Mouse (Mus musculus): ENCODE data around the gene Pdzd2.

DNA sequence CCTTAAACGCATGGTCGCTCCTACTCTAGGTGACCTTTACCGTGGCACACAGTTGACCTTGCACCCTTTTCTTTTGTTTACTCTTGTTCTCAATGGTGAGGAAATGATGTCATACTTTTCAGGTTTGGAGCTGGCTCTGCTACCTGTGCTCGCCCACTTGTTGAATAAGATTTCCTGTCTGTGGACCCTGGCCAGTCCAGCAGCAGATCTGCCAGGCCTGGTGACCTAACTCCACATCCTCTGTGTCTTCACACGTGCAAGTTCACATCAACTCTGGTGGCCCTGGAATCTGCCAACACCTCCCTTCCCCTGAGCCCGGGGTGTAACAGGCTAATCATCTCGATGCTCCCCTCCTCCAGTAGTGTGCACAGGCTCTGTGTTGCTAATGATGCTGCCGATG is 122.5 kb downstream of the Pdzd2 start:
- TF ChIP-seq CTCF (IDR thresholded peaks at IDR 0.05; ENCODE audit: control insufficient read depth, insufficient read depth, insufficient replicate concordance, low read depth, low read length), result no peak
- TF ChIP-seq POLR2A (IDR thresholded peaks at IDR 0.05; ENCODE audit: control insufficient read depth, low read depth, low read length), result no peak

All from testis, adult 2 months (tissue).